Mouse (Mus musculus): ENCODE measurements around the gene Ccdc73.

GRCm38 (mm10) chr2:104864176-104864860 is 3.3 kb upstream of the Ccdc73 start:
- TF ChIP-seq ZC3H11A (IDR thresholded peaks at IDR 0.05; ENCODE audit: borderline replicate concordance, low read depth, low read length) (no peak), ZNF384 (IDR thresholded peaks at IDR 0.05; ENCODE audit: low read depth, low read length) (no peak)

All from ES-E14 (cell line).